Mouse (Mus musculus) brain, adult 2 months (tissue): ENCODE data around the gene 4930442H23Rik.
"Not testable (repeated sequence)": the region's sequence is repeated elsewhere in the genome, so short reads cannot be mapped to it uniquely, and the experiment has no call there.

Experiments
- DNase-seq: peaks from one replicate; pipeline ENCODE4 v3.0.0; 2011; ENCODE audit warnings: low read depth, low spot score

The 4930442H23Rik gene

GRCm38 (mm10) chr10:81183805-81184204 lies at the start of gene 4930442H23Rik:
Gene 4930442H23Rik, minus strand, starts transcription at chr10:81183849.
- DNase-seq = no peak

DNA sequence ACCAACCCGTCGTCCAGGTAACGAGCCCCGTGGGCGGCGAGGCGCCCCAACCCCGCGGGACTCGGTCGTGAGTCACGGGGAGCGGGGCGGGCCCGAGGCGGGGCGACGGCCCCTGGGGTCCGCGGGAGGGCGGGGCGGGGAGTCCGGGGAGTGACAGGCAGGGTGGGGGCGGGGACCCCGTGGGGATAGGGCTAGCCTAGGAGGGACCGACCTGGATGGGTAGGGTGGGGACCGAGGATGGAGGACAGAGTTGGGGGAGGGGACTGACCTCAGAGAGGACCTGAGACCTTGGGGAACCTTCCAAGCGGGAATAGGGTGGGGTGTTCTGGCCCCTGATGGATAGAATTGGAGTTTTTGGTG lies 49.6 kb upstream of the 4930442H23Rik start:
- no peak for DNase-seq

DNA sequence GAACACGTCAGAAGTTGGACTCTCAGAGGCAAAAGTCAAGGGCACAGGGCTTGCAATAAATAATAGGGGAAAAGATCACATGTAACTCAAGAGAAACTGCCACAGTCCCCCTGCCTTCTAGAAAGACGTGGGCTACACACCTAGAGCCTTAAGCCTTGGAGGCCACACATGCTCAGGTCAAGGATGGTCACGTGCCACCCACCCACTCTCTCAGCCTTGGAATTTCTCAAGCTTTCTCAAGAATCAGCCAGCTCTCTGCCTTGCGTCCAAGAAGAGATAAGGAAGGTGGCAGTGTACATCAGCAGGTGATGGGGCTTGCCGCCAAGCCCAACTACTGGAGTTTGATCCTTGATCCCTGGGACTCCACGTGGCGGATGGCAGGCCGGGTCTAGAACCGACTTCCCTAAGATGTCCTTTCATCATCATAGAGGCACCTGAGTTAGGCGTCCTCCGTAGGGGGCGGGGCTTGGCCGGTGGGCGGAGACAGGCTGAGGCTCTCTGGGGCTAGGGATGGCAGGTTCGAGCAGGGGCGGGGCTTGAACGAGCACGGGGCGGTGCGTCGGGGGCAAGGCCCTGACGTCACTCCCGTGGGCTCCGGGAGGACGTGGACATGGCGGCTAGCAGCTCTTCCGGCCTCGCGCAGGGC lies 49.1 kb upstream of the 4930442H23Rik start, which contains the start of gene Zfr2:
Gene Zfr2, plus strand, starts transcription at position 576 of the 646 bp plus-strand sequence.
- peak; percentile 96 for DNase-seq

- no peak for DNase-seq
Observed at GRCm38 (mm10) chr10:81231436-81231835, 47.8 kb upstream of the 4930442H23Rik start.

GRCm38 (mm10) chr10:81230438-81231332 lies 47.0 kb upstream of the 4930442H23Rik start, which contains the start of gene Atcay:
Gene Atcay, minus strand, starts transcription at chr10:81230833.
- DNase-seq = peak; percentile 96

DNA sequence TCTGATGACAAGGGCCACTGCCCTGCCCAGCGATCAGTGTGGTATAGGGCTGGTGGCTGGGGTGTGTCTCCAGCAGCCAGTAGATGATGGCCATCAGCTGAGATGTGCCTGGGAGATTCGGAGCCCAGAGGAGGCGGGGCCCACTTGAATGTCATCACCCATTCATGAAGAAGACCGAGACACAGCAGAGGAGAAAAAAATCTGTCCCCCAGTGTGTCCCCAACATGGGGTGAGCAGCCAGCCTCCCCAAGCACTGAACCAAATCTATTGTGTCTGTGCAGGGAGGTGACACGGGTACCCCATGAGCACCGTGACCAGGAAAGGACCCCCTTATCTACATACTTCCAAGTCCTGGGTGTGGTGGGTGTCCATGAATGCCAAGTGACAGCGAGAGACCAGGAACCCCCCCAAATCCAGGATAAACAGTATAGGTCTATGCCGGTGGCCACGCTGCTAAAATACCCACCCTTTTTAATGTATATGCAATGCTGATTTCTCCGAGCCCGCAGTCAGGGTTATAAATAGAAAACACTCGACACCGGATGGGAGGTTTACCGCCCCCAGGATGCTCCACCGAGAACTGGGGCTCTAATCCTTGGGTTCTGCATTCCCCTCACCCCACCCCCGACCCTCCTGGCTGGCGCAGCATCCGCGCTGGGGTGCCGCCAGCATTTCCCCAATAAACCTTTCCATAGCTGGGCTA lies 46.2 kb upstream of the 4930442H23Rik start:
- DNase-seq = peak; percentile 78

- DNase-seq = not testable (repeated sequence)
Observed at GRCm38 (mm10) chr10:81223731-81224130, 40.1 kb upstream of the 4930442H23Rik start.

DNA sequence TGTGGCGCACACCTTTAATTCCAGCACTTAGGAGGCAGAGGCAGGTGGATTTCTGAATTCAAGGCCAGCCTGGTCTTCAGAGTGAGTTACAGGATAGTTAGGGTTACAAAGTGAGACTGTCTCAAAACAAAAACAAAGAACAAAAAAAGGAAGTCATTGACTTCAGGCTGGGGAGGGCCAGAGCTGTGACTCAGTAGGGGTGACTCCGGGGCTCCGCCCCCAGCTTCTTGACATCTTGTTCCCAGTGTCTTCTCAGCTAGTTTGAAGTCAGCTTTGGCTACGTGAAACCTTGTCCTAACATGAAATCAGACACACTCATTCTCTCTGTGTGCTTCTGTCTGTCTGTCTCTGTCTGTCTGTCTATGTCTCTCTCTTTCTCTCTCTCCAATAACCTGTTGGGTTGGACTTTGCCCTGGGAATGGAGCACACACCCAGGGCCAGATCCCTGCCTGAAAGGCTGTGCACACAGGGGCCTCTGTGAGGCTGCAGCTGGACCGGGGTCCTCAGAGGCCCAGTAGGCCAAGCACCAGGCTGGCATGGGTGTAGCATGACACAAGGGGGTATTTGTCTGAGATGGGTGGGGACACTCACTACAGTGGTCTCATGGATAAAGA lies 37.9 kb upstream of the 4930442H23Rik start:
- DNase-seq = no peak

DNA sequence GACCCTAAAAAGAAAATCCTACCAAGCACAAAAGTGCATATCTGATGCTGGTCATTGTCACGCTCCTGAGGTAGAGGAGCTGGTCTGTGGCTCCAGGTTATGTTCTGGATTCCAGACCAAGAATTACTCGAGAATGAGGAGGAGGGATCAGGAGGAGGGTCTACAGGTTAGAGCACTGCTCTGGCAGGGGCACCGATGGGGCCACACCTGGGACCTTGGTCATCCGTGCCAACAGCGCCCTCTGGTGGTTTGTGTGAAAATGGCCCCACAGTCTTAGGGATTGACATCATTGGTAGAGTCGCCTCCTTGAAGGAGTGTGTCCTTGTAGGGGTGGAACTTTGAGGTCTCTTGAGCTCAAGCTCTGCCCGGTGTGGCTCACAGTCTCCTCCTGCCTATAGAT lies 34.3 kb upstream of the 4930442H23Rik start:
- DNase-seq = peak; percentile 64

DNA sequence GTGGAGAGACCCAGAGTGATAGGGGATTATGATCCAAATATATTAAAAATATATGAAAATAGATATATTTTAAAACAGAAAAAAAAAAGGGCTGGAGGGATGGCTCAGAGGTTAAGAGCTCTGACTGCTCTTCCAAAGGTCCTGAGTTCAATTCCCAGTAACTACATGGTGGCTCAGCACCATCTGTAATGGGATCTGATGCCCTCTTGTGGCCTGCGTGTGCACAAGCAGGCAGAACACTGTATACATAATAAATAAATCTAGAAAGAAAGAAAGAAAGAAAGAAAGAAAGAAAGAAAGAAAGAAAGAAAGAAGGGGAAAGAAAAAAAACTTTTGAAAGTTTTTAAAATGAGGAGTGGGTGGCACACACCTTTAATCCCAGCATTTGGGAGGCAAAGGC lies 33.6 kb upstream of the 4930442H23Rik start:
- DNase-seq = not testable (repeated sequence)

- DNase-seq = no peak
Observed at GRCm38 (mm10) chr10:81216810-81217209, 33.2 kb upstream of the 4930442H23Rik start.

DNA sequence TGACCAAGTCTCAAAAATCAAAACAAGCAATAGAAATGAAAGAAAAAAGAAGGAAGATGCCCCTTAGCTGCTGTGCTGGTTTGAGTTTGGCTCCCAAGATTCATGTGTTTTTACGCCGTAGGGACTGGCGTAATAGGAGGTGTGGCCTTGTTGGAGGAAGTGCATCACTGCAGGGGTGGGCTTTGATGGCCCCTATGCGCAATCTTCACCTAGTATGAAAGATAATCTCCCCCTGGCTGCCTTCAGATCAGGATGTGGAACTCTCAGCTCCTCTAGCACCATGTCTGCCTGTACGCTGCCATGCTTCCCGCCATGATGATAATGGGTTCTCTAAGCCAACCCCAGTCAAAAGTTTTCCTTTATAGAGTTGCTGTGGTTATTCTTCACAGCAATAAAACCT lies 32.6 kb upstream of the 4930442H23Rik start:
- DNase-seq = no peak

GRCm38 (mm10) chr10:81210154-81210553 lies 26.5 kb upstream of the 4930442H23Rik start:
- no peak for DNase-seq

- no peak for DNase-seq
Observed at GRCm38 (mm10) chr10:81204137-81204536, 20.5 kb upstream of the 4930442H23Rik start.

GRCm38 (mm10) chr10:81202978-81203720 lies 19.5 kb upstream of the 4930442H23Rik start:
- no peak for DNase-seq

- no peak for DNase-seq
Observed at GRCm38 (mm10) chr10:81201807-81202758, 18.4 kb upstream of the 4930442H23Rik start, which contains the start of gene Nmrk2. Gene Nmrk2, minus strand, starts transcription at chr10:81202051.

DNA sequence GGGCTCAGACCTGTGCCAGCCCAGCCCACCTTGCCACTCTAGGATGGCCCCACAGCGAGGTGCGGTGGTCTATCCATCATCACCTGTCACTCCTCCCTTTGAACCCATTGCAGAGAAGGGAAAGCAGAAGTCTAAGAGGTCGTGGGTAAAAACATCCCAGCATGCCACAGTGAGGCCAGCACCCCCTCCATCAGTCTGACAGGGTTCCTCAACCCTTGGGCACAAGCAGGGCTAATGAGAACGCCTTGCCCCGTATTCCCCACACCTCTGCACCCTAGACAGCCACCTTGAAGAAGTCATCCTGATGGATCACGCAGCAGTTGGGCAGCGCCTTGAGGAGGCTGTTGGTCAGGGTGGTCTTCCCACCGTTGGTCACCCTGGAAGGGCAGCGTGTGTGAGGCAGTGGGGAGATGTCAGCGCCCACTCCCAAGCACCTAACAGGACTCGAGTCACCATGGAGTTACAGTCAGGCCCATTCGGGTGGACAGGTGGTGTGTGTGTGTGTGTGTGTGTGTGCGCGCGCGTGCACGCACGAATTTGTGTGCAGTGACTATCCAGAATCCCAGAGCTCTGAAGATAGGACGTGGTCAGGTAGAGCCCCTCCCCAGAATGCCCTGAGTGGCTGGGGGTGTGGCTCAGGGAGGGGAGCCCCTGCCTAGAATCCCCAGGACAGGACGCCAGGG lies 17.1 kb upstream of the 4930442H23Rik start:
- DNase-seq = no peak

DNA sequence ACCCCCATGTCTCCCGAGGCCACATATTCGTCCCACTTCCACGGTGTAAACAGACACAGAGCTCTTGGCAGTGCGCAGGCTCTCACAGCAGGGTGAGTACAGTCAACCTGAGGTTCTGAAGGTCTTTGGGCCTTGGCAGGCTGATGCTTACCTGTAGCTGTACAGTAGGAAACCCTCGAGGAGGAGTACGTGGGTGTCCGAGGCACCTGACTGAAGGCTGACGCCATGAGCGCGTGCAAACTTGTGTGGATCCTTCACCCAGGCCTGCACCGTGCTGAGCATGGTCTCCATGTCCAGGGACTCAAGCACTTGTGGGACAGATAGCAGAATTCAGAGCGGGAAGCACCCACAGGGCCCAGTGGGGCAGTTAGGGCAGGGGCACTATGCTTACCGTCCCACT lies 16.5 kb upstream of the 4930442H23Rik start:
- DNase-seq = no peak

GRCm38 (mm10) chr10:81198990-81199389 lies 15.3 kb upstream of the 4930442H23Rik start:
- DNase-seq = no peak
